Mouse (Mus musculus): ENCODE data around the gene Sufu. TPM values are rescaled to one million over a fixed set of nuclear protein-coding genes. Genes with fewer than 3 reads are reported as not detected.

Sufu gene
- polyA plus RNA-seq, 1 experiment from 2014 or later, result 20.5 TPM

GRCm38 (mm10) chr19:46507806-46508205 lies 111.1 kb downstream of the Sufu start:
- Histone ChIP-seq H3K4me1 (ENCODE audit: control insufficient read depth, insufficient read depth, low read length) (peaks cover 73% of the 10 kb centered on the region), H3K27ac (ENCODE audit: low read length) (peak overlapping the region; percentile 64), H3K9ac (ENCODE audit: low read depth, low read length) (peak overlapping the region; percentile 27; the same call in 1 of the 2 replicates), H3K27me3 (replicated peaks; ENCODE audit: control insufficient read depth, insufficient read depth, low read length) (no peaks in the 10 kb centered on the region), H3K36me3 (ENCODE audit: control insufficient read depth, insufficient read depth, low read length) (peaks cover 16% of the 10 kb centered on the region), H3K9me3 (ENCODE audit: control insufficient read depth, low read length) (no peaks in the 10 kb centered on the region), H3K4me3 (ENCODE audit: low read length) (no peak overlapping the region), H3K4me2 (ENCODE audit: low read depth, low read length) (0 out of 2 replicates have a peak overlapping the region, but pooled peaks have one; percentile 11)
- no peak for ATAC-seq
- 33% methylated on average over 1 of the region's 1 CpGs for WGBS

- WGBS, result 41% methylated on average over 3 of the region's 3 CpGs
Measured at GRCm38 (mm10) chr19:46508738-46509137, 112.0 kb downstream of the Sufu start.

GRCm38 (mm10) chr19:46509202-46509601 lies 112.5 kb downstream of the Sufu start:
- no peaks in the 10 kb centered on the region for H3K27me3 ChIP-seq (replicated peaks; ENCODE audit: control insufficient read depth, insufficient read depth, low read length)
- H3K4me1 ChIP-seq (ENCODE audit: control insufficient read depth, insufficient read depth, low read length), result peaks cover 73% of the 10 kb centered on the region
- no peak overlapping the region for H3K4me2 ChIP-seq (ENCODE audit: low read depth, low read length)
- H3K4me3 ChIP-seq (ENCODE audit: low read length), result no peak overlapping the region
- peak overlapping the region; percentile 64 for H3K27ac ChIP-seq (ENCODE audit: low read length)
- peak overlapping the region; percentile 27; the same call in 1 of the 2 replicates for H3K9ac ChIP-seq (ENCODE audit: low read depth, low read length)
- no peaks in the 10 kb centered on the region for H3K9me3 ChIP-seq (ENCODE audit: control insufficient read depth, low read length)
- peaks cover 22% of the 10 kb centered on the region for H3K36me3 ChIP-seq (ENCODE audit: control insufficient read depth, insufficient read depth, low read length)
- 55% methylated on average over 3 of the region's 3 CpGs for WGBS
- peak; percentile 45; the same call in 1 of the 2 replicates for ATAC-seq

More at GRCm38 (mm10) chr19:46508738-46509137, 112.0 kb downstream of the Sufu start:
- Histone ChIP-seq H3K4me1 (ENCODE audit: control insufficient read depth, insufficient read depth, low read length) (peaks cover 73% of the 10 kb centered on the region), H3K36me3 (ENCODE audit: control insufficient read depth, insufficient read depth, low read length) (peaks cover 21% of the 10 kb centered on the region), H3K27ac (ENCODE audit: low read length) (peak overlapping the region; percentile 64), H3K9me3 (ENCODE audit: control insufficient read depth, low read length) (no peaks in the 10 kb centered on the region), H3K27me3 (replicated peaks; ENCODE audit: control insufficient read depth, insufficient read depth, low read length) (no peaks in the 10 kb centered on the region), H3K4me3 (ENCODE audit: low read length) (no peak overlapping the region), H3K4me2 (ENCODE audit: low read depth, low read length) (no peak overlapping the region), H3K9ac (ENCODE audit: low read depth, low read length) (peak overlapping the region; percentile 27)
- no peak for ATAC-seq

GRCm38 (mm10) chr19:46509736-46510135 lies 113.0 kb downstream of the Sufu start:
- Histone ChIP-seq H3K4me3 (ENCODE audit: low read length) (no peak overlapping the region), H3K36me3 (ENCODE audit: control insufficient read depth, insufficient read depth, low read length) (peaks cover 28% of the 10 kb centered on the region), H3K9ac (ENCODE audit: low read depth, low read length) (0 out of 2 replicates have a peak overlapping the region, but pooled peaks have one; percentile 27), H3K27ac (ENCODE audit: low read length) (peak overlapping the region; percentile 64; the same call in 1 of the 2 replicates), H3K4me2 (ENCODE audit: low read depth, low read length) (no peak overlapping the region), H3K27me3 (replicated peaks; ENCODE audit: control insufficient read depth, insufficient read depth, low read length) (no peaks in the 10 kb centered on the region), H3K9me3 (ENCODE audit: control insufficient read depth, low read length) (no peaks in the 10 kb centered on the region), H3K4me1 (ENCODE audit: control insufficient read depth, insufficient read depth, low read length) (peaks cover 70% of the 10 kb centered on the region)
- no peak for ATAC-seq
- 82% methylated on average over 4 of the region's 4 CpGs for WGBS

- Histone ChIP-seq H3K4me2 (ENCODE audit: low read depth, low read length) (no peak overlapping the region), H3K27ac (ENCODE audit: low read length) (0 out of 2 replicates have a peak overlapping the region, but pooled peaks have one; percentile 24), H3K4me1 (ENCODE audit: control insufficient read depth, insufficient read depth, low read length) (peaks cover 65% of the 10 kb centered on the region), H3K9ac (ENCODE audit: low read depth, low read length) (no peak overlapping the region), H3K27me3 (replicated peaks; ENCODE audit: control insufficient read depth, insufficient read depth, low read length) (no peaks in the 10 kb centered on the region), H3K4me3 (ENCODE audit: low read length) (no peak overlapping the region), H3K9me3 (ENCODE audit: control insufficient read depth, low read length) (no peaks in the 10 kb centered on the region), H3K36me3 (ENCODE audit: control insufficient read depth, insufficient read depth, low read length) (peaks cover 34% of the 10 kb centered on the region)
- ATAC-seq, result no peak
- WGBS, result 60% methylated on average over 5 of the region's 5 CpGs
Measured at GRCm38 (mm10) chr19:46510401-46510800, 113.7 kb downstream of the Sufu start.

- no peak overlapping the region for H3K9ac ChIP-seq (ENCODE audit: low read depth, low read length)
- H3K4me1 ChIP-seq (ENCODE audit: control insufficient read depth, insufficient read depth, low read length), result peaks cover 61% of the 10 kb centered on the region
- H3K36me3 ChIP-seq (ENCODE audit: control insufficient read depth, insufficient read depth, low read length), result peaks cover 35% of the 10 kb centered on the region
- no peaks in the 10 kb centered on the region for H3K27me3 ChIP-seq (replicated peaks; ENCODE audit: control insufficient read depth, insufficient read depth, low read length)
- H3K4me3 ChIP-seq (ENCODE audit: low read length), result no peak overlapping the region
- H3K9me3 ChIP-seq (ENCODE audit: control insufficient read depth, low read length), result no peaks in the 10 kb centered on the region
- ATAC-seq, result no peak
- WGBS, result 56% methylated on average over 3 of the region's 3 CpGs
- 0 out of 2 replicates have a peak overlapping the region, but pooled peaks have one; percentile 6 for H3K27ac ChIP-seq (ENCODE audit: low read length)
- H3K4me2 ChIP-seq (ENCODE audit: low read depth, low read length), result no peak overlapping the region
Measured at GRCm38 (mm10) chr19:46510824-46511223, 114.1 kb downstream of the Sufu start.

GRCm38 (mm10) chr19:46511263-46511662 lies 114.6 kb downstream of the Sufu start:
- Histone ChIP-seq H3K4me2 (ENCODE audit: low read depth, low read length) (no peak overlapping the region), H3K9ac (ENCODE audit: low read depth, low read length) (0 out of 2 replicates have a peak overlapping the region, but pooled peaks have one; percentile 17), H3K27ac (ENCODE audit: low read length) (0 out of 2 replicates have a peak overlapping the region, but pooled peaks have one; percentile 6), H3K9me3 (ENCODE audit: control insufficient read depth, low read length) (no peaks in the 10 kb centered on the region), H3K4me1 (ENCODE audit: control insufficient read depth, insufficient read depth, low read length) (peaks cover 57% of the 10 kb centered on the region), H3K27me3 (replicated peaks; ENCODE audit: control insufficient read depth, insufficient read depth, low read length) (no peaks in the 10 kb centered on the region), H3K4me3 (ENCODE audit: low read length) (no peak overlapping the region), H3K36me3 (ENCODE audit: control insufficient read depth, insufficient read depth, low read length) (peaks cover 32% of the 10 kb centered on the region)
- 73% methylated on average over 10 of the region's 10 CpGs for WGBS
- 0 out of 2 replicates have a peak, but pooled peaks have one; percentile 10 for ATAC-seq

- H3K27me3 ChIP-seq (replicated peaks; ENCODE audit: control insufficient read depth, insufficient read depth, low read length), result no peaks in the 10 kb centered on the region
- no peak overlapping the region for H3K9ac ChIP-seq (ENCODE audit: low read depth, low read length)
- WGBS, result 83% methylated on average over 12 of the region's 12 CpGs
- peaks cover 54% of the 10 kb centered on the region for H3K4me1 ChIP-seq (ENCODE audit: control insufficient read depth, insufficient read depth, low read length)
- peaks cover 27% of the 10 kb centered on the region for H3K36me3 ChIP-seq (ENCODE audit: control insufficient read depth, insufficient read depth, low read length)
- H3K9me3 ChIP-seq (ENCODE audit: control insufficient read depth, low read length), result no peaks in the 10 kb centered on the region
- ATAC-seq, result no peak
- no peak overlapping the region for H3K4me3 ChIP-seq (ENCODE audit: low read length)
- no peak overlapping the region for H3K4me2 ChIP-seq (ENCODE audit: low read depth, low read length)
- no peak overlapping the region for H3K27ac ChIP-seq (ENCODE audit: low read length)
Measured at GRCm38 (mm10) chr19:46514387-46514786, 117.7 kb downstream of the Sufu start.

GRCm38 (mm10) chr19:46515287-46515821 lies 118.7 kb downstream of the Sufu start:
- no peak for ATAC-seq
- WGBS, result 88% methylated on average over 24 of the region's 24 CpGs
- H3K27me3 ChIP-seq (replicated peaks; ENCODE audit: control insufficient read depth, insufficient read depth, low read length), result no peaks in the 10 kb centered on the region
- no peak overlapping the region for H3K4me3 ChIP-seq (ENCODE audit: low read length)
- H3K9me3 ChIP-seq (ENCODE audit: control insufficient read depth, low read length), result no peaks in the 10 kb centered on the region
- no peak overlapping the region for H3K27ac ChIP-seq (ENCODE audit: low read length)
- no peak overlapping the region for H3K4me2 ChIP-seq (ENCODE audit: low read depth, low read length)
- H3K4me1 ChIP-seq (ENCODE audit: control insufficient read depth, insufficient read depth, low read length), result peaks cover 48% of the 10 kb centered on the region
- H3K9ac ChIP-seq (ENCODE audit: low read depth, low read length), result no peak overlapping the region
- H3K36me3 ChIP-seq (ENCODE audit: control insufficient read depth, insufficient read depth, low read length), result peaks cover 27% of the 10 kb centered on the region
